Mouse (Mus musculus): ENCODE measurements at regions not wholly inside any gene's neighbourhood (a gene's known extent, or its start where the extent isn't known, plus 50 kb on each side); places are given as distances from the start of the nearest gene placed in this dataset.

DNA sequence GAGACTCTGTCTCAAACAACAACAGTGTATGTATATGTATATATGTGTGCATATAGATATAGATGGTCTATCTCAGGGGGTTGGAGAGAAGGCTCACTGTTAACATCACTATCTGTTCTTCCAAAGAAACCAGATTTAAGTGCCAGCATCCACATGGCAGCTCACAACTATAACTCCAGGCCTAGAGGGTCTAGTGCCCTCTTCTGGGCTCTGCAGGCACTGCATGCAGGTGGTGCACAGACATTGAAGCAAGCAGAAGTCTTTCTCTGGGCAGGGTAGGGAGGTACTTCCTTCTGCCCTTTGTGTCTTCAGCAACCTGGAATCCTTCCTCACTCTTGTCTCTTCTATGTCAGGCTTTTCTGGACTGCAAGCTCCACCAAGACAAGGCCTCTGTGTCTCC, 50.1 kb upstream of the Gm11733 start:
- TF ChIP-seq CTCF (IDR thresholded peaks at IDR 0.05; ENCODE audit: control insufficient read depth, insufficient read depth, insufficient replicate concordance, low read depth, low read length) (peak; percentile 74; the same call in 1 of the 2 replicates), POLR2A (IDR thresholded peaks at IDR 0.05; ENCODE audit: control insufficient read depth, low read depth, low read length) (no peak)

Measured in testis, adult 2 months (tissue).